Mouse (Mus musculus) stomach, postnatal 0 days (tissue): Measurements from ENCODE around the gene Kcnc4.

ENCODE experiments used
- CTCF ChIP-seq: IDR thresholded peaks from 2 replicates; pipeline ENCODE4 v1.5.1; 2016; ENCODE audit warnings: antibody characterized with exemption, low read depth, mild to moderate bottlenecking, moderate library complexity
- EP300 ChIP-seq: optimal IDR thresholded peaks from 2 replicates; pipeline ENCODE3; 2016; ENCODE audit warnings: antibody characterized with exemption

- TF ChIP-seq CTCF, result 0 out of 2 replicates have a peak, but pooled peaks have one; percentile 13
- no peak for TF ChIP-seq EP300
Observed at GRCm38 (mm10) chr3:107480660-107481059, 21.3 kb upstream of the Kcnc4 start.
